Mouse (Mus musculus) liver, adult 2 months (tissue): Measurements from ENCODE around the gene Alkbh5. TPM values are rescaled to one million over a fixed set of nuclear protein-coding genes. Genes with fewer than 3 reads are reported as not detected.
"Not testable (repeated sequence)": the region's sequence is repeated elsewhere in the genome, so short reads cannot be mapped to it uniquely, and the experiment has no call there.

ENCODE experiments used
- DNase-seq: peaks from one replicate; pipeline ENCODE4 v3.0.0-alpha.2; 2011; ENCODE audit warnings: low read depth, low spot score; ENCODE audit errors: extremely low read depth
- H3K27ac ChIP-seq: fragments of 200-500 bp; replicated peaks from 2 replicates; pipeline ENCODE4 v1.5.1; 2012; ENCODE audit warnings: low read depth, mild to moderate bottlenecking, control low read depth, inconsistent platforms, low read length; ENCODE audit not compliant: insufficient read depth
- H3K27me3 ChIP-seq: fragments of 200-500 bp; 2 replicates; pipeline ENCODE4 v1.6.1; 2012; ENCODE audit warnings: mild to moderate bottlenecking, moderate library complexity, low read length, inconsistent platforms; ENCODE audit not compliant: control insufficient read depth, insufficient read depth
- H3K36me3 ChIP-seq: fragments of 200-500 bp; 2 replicates; pipeline ENCODE4 v1.6.1; 2012; ENCODE audit warnings: low read length, inconsistent platforms; ENCODE audit not compliant: control insufficient read depth, insufficient read depth
- H3K4me1 ChIP-seq: fragments of 200-500 bp; 2 replicates; pipeline ENCODE4 v1.6.1; 2011; ENCODE audit warnings: low read length; ENCODE audit not compliant: control insufficient read depth, insufficient read depth
- H3K4me3 ChIP-seq: fragments of 200-500 bp; 2 replicates; pipeline ENCODE4 v1.5.1; 2011; ENCODE audit warnings: low read depth, mild to moderate bottlenecking, control low read depth, low read length, moderate library complexity; ENCODE audit not compliant: insufficient read depth
- H3K79me2 ChIP-seq: fragments of 200-500 bp; 2 replicates; pipeline ENCODE4 v1.6.1; 2012; ENCODE audit warnings: inconsistent platforms, mild to moderate bottlenecking, low read length, moderate library complexity; ENCODE audit not compliant: control insufficient read depth, insufficient read depth
- H3K9ac ChIP-seq: fragments of 200-500 bp; 2 replicates; pipeline ENCODE4 v1.6.1; 2012; ENCODE audit warnings: low read depth, mild to moderate bottlenecking, control low read depth, inconsistent platforms, low read length
- CTCF ChIP-seq: fragments of 200-500 bp; IDR thresholded peaks from 2 replicates; pipeline ENCODE4 v1.5.1; 2011; ENCODE audit warnings: low read depth, low read length, control low read depth
- POLR2A ChIP-seq: fragments of 200-500 bp; IDR thresholded peaks from 2 replicates; pipeline ENCODE4 v1.6.1; 2011; ENCODE audit warnings: low read length, control low read depth; ENCODE audit not compliant: insufficient read depth; ENCODE audit errors: extremely low read depth
- WGBS: fragments of 180-500 bp; shearing (Covaris S2); methylation state at CpG from one replicate; pipeline ENCODE4 v1.1.7; 2018; 5-methylcytosine and 5-hydroxymethylcytosine counted together
- polyA plus RNA-seq: library from polyadenylated mRNA; depleted of rRNA; stranded (reverse); fragments of >200 nt; gene quantifications from 2 replicates; pipeline ENCODE4 v1.2.3, GENCODE M21; 2012
- total RNA-seq: library from RNA; depleted of rRNA; stranded (reverse); fragments of >200 nt; gene quantifications from 2 replicates; pipeline ENCODE4 v1.2.3, GENCODE M21; 2014

Alkbh5 gene
- total and polyA plus RNA-seq, 2 experiments, result 21.2 to 25.2 TPM

- H3K4me1 ChIP-seq, result peaks cover 16% of the 10 kb centered on the region
- peak; percentile 17 for DNase-seq
- H3K9ac ChIP-seq, result peak overlapping the region; percentile 96
- peaks cover 16% of the 10 kb centered on the region for H3K36me3 ChIP-seq
- 5% methylated on average over 2 of the region's 2 CpGs for WGBS
- no peak overlapping the region for H3K27ac ChIP-seq
- H3K4me3 ChIP-seq, result peak overlapping the region; percentile 70
- TF ChIP-seq POLR2A (no peak), CTCF (no peak)
- H3K79me2 ChIP-seq, result peaks cover 35% of the 10 kb centered on the region
- H3K27me3 ChIP-seq, result no peaks in the 10 kb centered on the region
Observed at GRCm38 (mm10) chr11:60539540-60539939, 3.4 kb downstream of the Alkbh5 start.

DNA sequence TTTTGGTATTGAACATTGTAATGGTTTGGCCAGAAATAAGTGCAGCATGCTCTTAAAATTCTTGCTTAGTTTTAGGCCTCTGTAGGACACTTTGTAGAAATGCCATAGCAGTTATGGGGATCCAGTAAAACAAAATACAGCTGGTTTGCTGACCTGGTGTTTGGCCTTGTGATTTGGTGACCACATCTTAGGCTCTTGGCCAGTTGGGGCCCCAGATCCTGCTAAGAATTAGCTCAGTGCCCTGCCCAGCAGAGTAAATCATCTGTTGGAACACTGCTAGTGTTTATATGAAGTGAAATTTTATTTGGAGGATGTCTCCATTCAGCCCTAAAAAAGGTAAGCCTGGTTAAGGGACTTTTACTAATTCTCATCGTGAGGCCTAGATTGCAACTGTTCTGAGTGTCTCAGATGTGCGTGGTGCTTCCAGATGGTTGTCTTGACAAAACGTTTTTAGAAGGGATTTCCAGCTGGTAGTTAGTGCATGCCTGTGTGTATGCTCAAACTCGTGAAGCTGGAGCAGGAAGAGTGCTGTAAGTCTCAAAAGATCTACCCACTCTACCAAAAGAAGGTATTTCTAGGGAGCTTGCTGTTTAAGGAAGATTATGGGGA, 3.9 kb downstream of the Alkbh5 start:
- Histone ChIP-seq H3K79me2 (peaks cover 37% of the 10 kb centered on the region), H3K4me3 (peak overlapping the region; percentile 35), H3K4me1 (peaks cover 18% of the 10 kb centered on the region), H3K27me3 (no peaks in the 10 kb centered on the region), H3K27ac (peak overlapping the region; percentile 49), H3K9ac (peak overlapping the region; percentile 60), H3K36me3 (peaks cover 16% of the 10 kb centered on the region)
- peak; percentile 35 for DNase-seq
- WGBS, result 4% methylated on average over 4 of the region's 4 CpGs
- no peak for TF ChIP-seq CTCF
- TF ChIP-seq POLR2A, result no peak

- Histone ChIP-seq H3K4me1 (peaks cover 19% of the 10 kb centered on the region), H3K9ac (peak overlapping the region; percentile 49; the same call in 1 of the 2 replicates), H3K36me3 (peaks cover 16% of the 10 kb centered on the region), H3K27me3 (no peaks in the 10 kb centered on the region), H3K4me3 (peak overlapping the region; percentile 21), H3K27ac (peak overlapping the region; percentile 49), H3K79me2 (peaks cover 37% of the 10 kb centered on the region)
- WGBS, result 27% methylated on average over 2 of the region's 2 CpGs
- DNase-seq, result peak; percentile 92
- TF ChIP-seq CTCF, result no peak
Observed at GRCm38 (mm10) chr11:60540761-60541160, 4.6 kb downstream of the Alkbh5 start.

GRCm38 (mm10) chr11:60541831-60542230, 5.7 kb downstream of the Alkbh5 start:
- peaks cover 13% of the 10 kb centered on the region for H3K4me1 ChIP-seq
- H3K4me3 ChIP-seq, result no peak overlapping the region
- WGBS, result 95% methylated on average over 6 of the region's 6 CpGs
- no peaks in the 10 kb centered on the region for H3K27me3 ChIP-seq
- H3K27ac ChIP-seq, result no peak overlapping the region
- no peak overlapping the region for H3K9ac ChIP-seq
- H3K36me3 ChIP-seq, result peaks cover 20% of the 10 kb centered on the region
- TF ChIP-seq POLR2A (no peak), CTCF (no peak)
- DNase-seq, result no peak
- H3K79me2 ChIP-seq, result peaks cover 39% of the 10 kb centered on the region

- H3K9ac ChIP-seq, H3K27ac ChIP-seq, DNase-seq, H3K27me3 ChIP-seq, H3K4me3 ChIP-seq: not testable (repeated sequence)
- WGBS, result 93% methylated on average over 5 of the region's 5 CpGs
- H3K79me2 ChIP-seq, result peaks cover 40% of the 10 kb centered on the region
- H3K36me3 ChIP-seq, result peaks cover 32% of the 10 kb centered on the region
- H3K4me1 ChIP-seq, result peaks cover 13% of the 10 kb centered on the region
Observed at GRCm38 (mm10) chr11:60543211-60543610, 7.0 kb downstream of the Alkbh5 start.

DNA sequence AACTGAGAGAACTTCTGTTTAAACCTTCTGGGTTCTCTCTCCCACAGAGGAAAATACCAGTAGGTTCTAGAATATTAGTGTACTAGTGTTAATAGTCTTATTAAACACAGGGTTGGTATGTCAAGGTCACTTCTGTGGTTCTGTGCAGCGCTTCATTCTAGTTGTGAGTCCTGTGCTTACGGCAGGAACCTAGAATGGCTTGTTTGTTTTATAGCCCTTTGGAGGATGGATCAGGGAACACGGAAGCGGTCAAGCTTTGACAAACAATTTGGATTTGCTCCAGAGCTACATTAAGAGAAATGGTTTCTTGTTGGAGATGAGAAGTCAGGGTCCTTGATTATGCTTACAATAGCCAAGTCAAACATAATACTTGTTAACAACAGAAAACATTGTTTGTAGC, 9.3 kb downstream of the Alkbh5 start:
- no peaks in the 10 kb centered on the region for H3K27me3 ChIP-seq
- no peak overlapping the region for H3K9ac ChIP-seq
- peak; percentile 34 for DNase-seq
- H3K4me1 ChIP-seq, result peaks cover 11% of the 10 kb centered on the region
- peaks cover 47% of the 10 kb centered on the region for H3K36me3 ChIP-seq
- no peak overlapping the region for H3K4me3 ChIP-seq
- 15% methylated on average over 4 of the region's 4 CpGs for WGBS
- no peak overlapping the region for H3K27ac ChIP-seq
- peaks cover 30% of the 10 kb centered on the region; the same call in 1 of the 2 replicates for H3K79me2 ChIP-seq
- TF ChIP-seq POLR2A (no peak), CTCF (no peak)
